Mouse (Mus musculus): ENCODE results near the gene Sstr2. TPM values are rescaled to one million over a fixed set of nuclear protein-coding genes. Genes with fewer than 3 reads are reported as not detected.

Sstr2 gene
- polyA plus RNA-seq, 1 experiment from 2014 or later, result 6.8 TPM

- H3K4me3 ChIP-seq (ENCODE audit: low read depth, low read length), result no peak overlapping the region
- H3K27ac ChIP-seq (ENCODE audit: low read length), result peak overlapping the region; percentile 34
- H3K9me3 ChIP-seq (replicated peaks; ENCODE audit: control insufficient read depth, low read length), result no peaks in the 10 kb centered on the region
- 72% methylated on average over 4 of the region's 4 CpGs for WGBS (ENCODE audit: insufficient replicate concordance)
- no peaks in the 10 kb centered on the region for H3K27me3 ChIP-seq (ENCODE audit: control insufficient read depth, insufficient read depth, low read depth, low read length)
- H3K4me1 ChIP-seq (ENCODE audit: control insufficient read depth, low read depth, low read length), result peaks cover 44% of the 10 kb centered on the region
- no peak overlapping the region for H3K4me2 ChIP-seq (ENCODE audit: low read depth, low read length)
- H3K9ac ChIP-seq (ENCODE audit: low read depth, low read length), result peak overlapping the region; percentile 11; the same call in 1 of the 2 replicates
- peaks cover 47% of the 10 kb centered on the region for H3K36me3 ChIP-seq (ENCODE audit: control insufficient read depth, insufficient read depth)
- no peak for ATAC-seq (ENCODE audit: low read depth)
Observed at GRCm38 (mm10) chr11:113667704-113668103, 48.6 kb downstream of the Sstr2 start.

DNA sequence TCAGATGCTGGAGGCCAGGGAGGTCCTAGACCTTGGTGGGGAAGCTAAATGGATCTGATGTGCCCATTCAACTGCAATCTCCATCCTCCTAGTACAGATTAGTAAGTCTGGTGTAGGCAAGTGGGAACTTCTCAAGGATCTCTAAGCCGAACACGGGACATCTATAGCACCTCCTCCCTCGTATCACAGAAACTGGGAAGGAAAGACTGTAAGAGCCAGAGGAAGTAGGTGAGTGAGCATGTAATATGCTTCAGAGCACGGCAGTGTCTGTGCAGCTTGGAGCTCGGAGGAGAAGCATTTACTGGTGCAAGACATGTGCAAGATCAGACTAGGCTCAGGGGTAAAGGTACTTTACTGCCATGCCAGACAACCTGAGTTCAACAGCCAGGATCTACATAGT lies 49.7 kb downstream of the Sstr2 start:
- H3K4me3 ChIP-seq (ENCODE audit: low read depth, low read length), result no peak overlapping the region
- no peaks in the 10 kb centered on the region for H3K9me3 ChIP-seq (replicated peaks; ENCODE audit: control insufficient read depth, low read length)
- ATAC-seq (ENCODE audit: low read depth), result no peak
- peaks cover 44% of the 10 kb centered on the region for H3K4me1 ChIP-seq (ENCODE audit: control insufficient read depth, low read depth, low read length)
- H3K9ac ChIP-seq (ENCODE audit: low read depth, low read length), result no peak overlapping the region
- H3K4me2 ChIP-seq (ENCODE audit: low read depth, low read length), result no peak overlapping the region
- WGBS (ENCODE audit: insufficient replicate concordance), result 69% methylated on average over 5 of the region's 5 CpGs
- H3K36me3 ChIP-seq (ENCODE audit: control insufficient read depth, insufficient read depth), result peaks cover 47% of the 10 kb centered on the region
- H3K27ac ChIP-seq (ENCODE audit: low read length), result 0 out of 2 replicates have a peak overlapping the region, but pooled peaks have one; percentile 13
- H3K27me3 ChIP-seq (ENCODE audit: control insufficient read depth, insufficient read depth, low read depth, low read length), result no peaks in the 10 kb centered on the region

DNA sequence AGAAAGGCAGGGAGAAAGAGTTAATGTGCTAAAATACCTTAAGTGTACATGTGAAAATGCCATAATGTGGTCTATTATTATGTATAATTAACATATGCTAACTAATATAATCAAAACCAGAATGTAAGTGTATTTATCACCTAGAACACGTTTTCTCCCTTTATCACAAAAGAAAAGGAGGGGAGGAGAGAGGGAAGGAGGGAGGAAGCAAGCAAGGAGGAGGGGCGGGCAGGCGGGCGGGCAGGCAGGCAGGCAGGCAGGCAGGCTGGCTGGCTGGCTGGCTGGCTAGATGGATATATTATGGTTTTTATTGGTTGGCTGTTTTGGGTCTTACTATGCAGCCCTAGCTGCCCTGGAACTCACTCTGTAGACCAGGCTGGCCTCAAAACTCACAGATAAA lies 50.6 kb downstream of the Sstr2 start:
- Histone ChIP-seq H3K9me3 (replicated peaks; ENCODE audit: control insufficient read depth, low read length) (no peaks in the 10 kb centered on the region), H3K9ac (ENCODE audit: low read depth, low read length) (no peak overlapping the region), H3K36me3 (ENCODE audit: control insufficient read depth, insufficient read depth) (peaks cover 50% of the 10 kb centered on the region), H3K27ac (ENCODE audit: low read length) (no peak overlapping the region), H3K4me1 (ENCODE audit: control insufficient read depth, low read depth, low read length) (peaks cover 44% of the 10 kb centered on the region), H3K4me2 (ENCODE audit: low read depth, low read length) (no peak overlapping the region), H3K27me3 (ENCODE audit: control insufficient read depth, insufficient read depth, low read depth, low read length) (no peaks in the 10 kb centered on the region), H3K4me3 (ENCODE audit: low read depth, low read length) (no peak overlapping the region)
- WGBS (ENCODE audit: insufficient replicate concordance), result 28% methylated on average over 4 of the region's 4 CpGs
- 0 out of 2 replicates have a peak, but pooled peaks have one; percentile 22 for ATAC-seq (ENCODE audit: low read depth)

DNA sequence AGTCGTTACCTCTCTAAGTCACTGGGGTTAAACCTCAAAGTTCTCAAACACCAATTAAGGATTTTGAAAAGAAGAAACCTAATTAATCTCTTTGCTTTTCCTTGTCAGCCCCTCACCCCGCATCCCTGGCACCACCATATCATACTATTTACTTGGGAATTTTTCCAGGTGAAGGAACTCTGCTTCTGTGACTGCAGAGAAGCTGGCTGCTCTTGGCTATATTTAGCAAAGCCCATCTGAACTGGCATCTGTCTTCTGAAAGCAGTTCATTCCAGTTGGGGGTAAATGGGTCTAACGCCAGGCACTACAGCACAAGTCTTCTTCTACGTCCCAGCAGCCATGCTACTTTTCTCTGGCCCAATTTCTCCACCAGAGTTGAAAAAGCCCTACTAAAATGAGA lies 54.5 kb downstream of the Sstr2 start:
- Histone ChIP-seq H3K36me3 (ENCODE audit: control insufficient read depth, insufficient read depth) (peaks cover 62% of the 10 kb centered on the region), H3K9me3 (replicated peaks; ENCODE audit: control insufficient read depth, low read length) (no peaks in the 10 kb centered on the region), H3K27me3 (ENCODE audit: control insufficient read depth, insufficient read depth, low read depth, low read length) (no peaks in the 10 kb centered on the region), H3K4me1 (ENCODE audit: control insufficient read depth, low read depth, low read length) (peaks cover 22% of the 10 kb centered on the region), H3K4me3 (ENCODE audit: low read depth, low read length) (no peak overlapping the region), H3K27ac (ENCODE audit: low read length) (no peak overlapping the region), H3K9ac (ENCODE audit: low read depth, low read length) (no peak overlapping the region), H3K4me2 (ENCODE audit: low read depth, low read length) (no peak overlapping the region)
- no peak for ATAC-seq (ENCODE audit: low read depth)
- 91% methylated on average over 4 of the region's 4 CpGs for WGBS (ENCODE audit: insufficient replicate concordance)

- no peak for ATAC-seq (ENCODE audit: low read depth)
- Histone ChIP-seq H3K9ac (ENCODE audit: low read depth, low read length) (no peak overlapping the region), H3K4me3 (ENCODE audit: low read depth, low read length) (no peak overlapping the region), H3K27me3 (ENCODE audit: control insufficient read depth, insufficient read depth, low read depth, low read length) (no peaks in the 10 kb centered on the region), H3K36me3 (ENCODE audit: control insufficient read depth, insufficient read depth) (peaks cover 55% of the 10 kb centered on the region), H3K4me2 (ENCODE audit: low read depth, low read length) (no peak overlapping the region), H3K27ac (ENCODE audit: low read length) (no peak overlapping the region), H3K9me3 (replicated peaks; ENCODE audit: control insufficient read depth, low read length) (no peaks in the 10 kb centered on the region), H3K4me1 (ENCODE audit: control insufficient read depth, low read depth, low read length) (peaks cover 19% of the 10 kb centered on the region)
- 90% methylated on average over 5 of the region's 5 CpGs for WGBS (ENCODE audit: insufficient replicate concordance)
Observed at GRCm38 (mm10) chr11:113674595-113674994, 55.5 kb downstream of the Sstr2 start.

Other genes with a start within 250 kb of the Sstr2 start
- gene Cog1, start 29.8 kb downstream of the Sstr2 start, polyA plus RNA-seq (2015; fragmentation: Nextera tagmentation; extraction: Ambion mirVana), result 10.7 and 11.0 TPM in 2 replicates
- 13.4 and 14.1 TPM in 2 replicates for gene Slc39a11, start 30.7 kb downstream of the Sstr2 start, polyA plus RNA-seq (2015; fragmentation: Nextera tagmentation; extraction: Ambion mirVana)
- 38.9 and 39.2 TPM in 2 replicates for gene Fam104a, start 64.8 kb downstream of the Sstr2 start, polyA plus RNA-seq (2015; fragmentation: Nextera tagmentation; extraction: Ambion mirVana)
- 7.6 and 7.8 TPM in 2 replicates for gene D11Wsu47e, start 65.1 kb downstream of the Sstr2 start, polyA plus RNA-seq (2015; fragmentation: Nextera tagmentation; extraction: Ambion mirVana)
- gene Cpsf4l, start 90.7 kb downstream of the Sstr2 start, polyA plus RNA-seq (2015; fragmentation: Nextera tagmentation; extraction: Ambion mirVana), result 0.18 TPM in 1 of 2 replicates, not detected in the other
- 16.7 and 18.4 TPM in 2 replicates for gene Cdc42ep4, start 132.5 kb downstream of the Sstr2 start, polyA plus RNA-seq (2015; fragmentation: Nextera tagmentation; extraction: Ambion mirVana)